Mouse (Mus musculus): Measurements from ENCODE around the gene Sphk1. TPM values are rescaled to one million over a fixed set of nuclear protein-coding genes. Genes with fewer than 3 reads are reported as not detected.

Gene Sphk1
- total RNA-seq, 2 experiments from 2014 or later = 0.80 to 0.88 TPM

DNA sequence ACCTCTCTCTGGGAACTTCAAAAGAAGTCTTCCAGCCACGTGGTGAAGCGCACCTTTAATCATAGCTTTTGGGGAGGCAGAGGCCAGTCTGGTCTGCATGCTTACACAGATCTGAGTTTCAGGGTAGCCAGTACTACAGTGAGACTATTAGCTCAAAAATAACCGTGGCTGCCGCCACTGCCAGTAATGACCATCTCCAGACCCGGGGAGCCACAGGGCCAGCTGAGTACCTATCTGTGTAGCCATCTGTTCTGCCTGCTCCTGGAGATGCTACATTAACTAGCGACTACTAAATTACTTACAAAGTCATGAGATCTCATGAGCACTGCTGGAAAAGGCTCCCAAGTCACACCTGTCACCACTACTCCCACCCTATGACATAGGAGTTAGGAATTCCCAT, 44.3 kb downstream of the Sphk1 start:
- no peak for DNase-seq (ENCODE audit: low spot score)

DNA sequence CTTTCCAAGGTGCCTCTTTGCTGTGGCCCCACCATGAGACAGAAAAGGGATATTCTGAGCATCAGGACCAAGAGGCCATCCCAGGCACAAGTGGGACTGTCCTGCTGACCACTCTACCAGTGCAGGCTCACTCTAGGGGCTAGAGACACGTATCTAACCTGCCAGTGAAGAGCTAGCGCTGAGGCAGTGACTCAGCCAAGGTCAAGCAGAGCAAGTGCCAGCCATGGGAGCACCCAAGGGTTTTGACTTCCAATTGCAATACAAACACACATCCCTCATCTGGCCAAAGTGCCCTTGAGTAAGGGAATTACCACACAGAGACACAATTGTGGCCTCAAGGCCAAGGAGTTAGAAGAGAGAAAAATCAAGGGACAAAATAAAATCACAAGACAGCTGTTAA, 44.7 kb downstream of the Sphk1 start:
- DNase-seq (ENCODE audit: low spot score) = no peak

DNA sequence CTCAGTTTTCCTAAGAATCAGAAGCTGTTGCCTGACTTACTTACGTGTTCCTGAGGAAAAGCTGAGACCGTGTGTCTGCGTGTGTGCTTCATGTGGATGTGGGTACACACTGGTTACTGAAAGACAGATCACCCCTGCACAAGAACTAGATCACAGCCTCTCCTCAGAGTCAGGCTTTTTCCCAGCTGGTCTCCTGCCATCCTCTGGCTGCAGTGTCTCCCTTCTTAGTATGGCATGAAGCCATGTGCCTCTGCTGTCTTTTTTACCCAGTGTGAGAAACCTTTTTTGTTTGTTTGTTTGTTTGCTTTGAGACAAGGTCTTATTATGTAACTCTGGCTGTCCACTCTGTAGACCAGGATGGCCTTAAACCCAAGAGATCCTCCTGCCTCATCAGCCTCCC, 48.6 kb downstream of the Sphk1 start:
- DNase-seq (ENCODE audit: low spot score) = no peak

DNA sequence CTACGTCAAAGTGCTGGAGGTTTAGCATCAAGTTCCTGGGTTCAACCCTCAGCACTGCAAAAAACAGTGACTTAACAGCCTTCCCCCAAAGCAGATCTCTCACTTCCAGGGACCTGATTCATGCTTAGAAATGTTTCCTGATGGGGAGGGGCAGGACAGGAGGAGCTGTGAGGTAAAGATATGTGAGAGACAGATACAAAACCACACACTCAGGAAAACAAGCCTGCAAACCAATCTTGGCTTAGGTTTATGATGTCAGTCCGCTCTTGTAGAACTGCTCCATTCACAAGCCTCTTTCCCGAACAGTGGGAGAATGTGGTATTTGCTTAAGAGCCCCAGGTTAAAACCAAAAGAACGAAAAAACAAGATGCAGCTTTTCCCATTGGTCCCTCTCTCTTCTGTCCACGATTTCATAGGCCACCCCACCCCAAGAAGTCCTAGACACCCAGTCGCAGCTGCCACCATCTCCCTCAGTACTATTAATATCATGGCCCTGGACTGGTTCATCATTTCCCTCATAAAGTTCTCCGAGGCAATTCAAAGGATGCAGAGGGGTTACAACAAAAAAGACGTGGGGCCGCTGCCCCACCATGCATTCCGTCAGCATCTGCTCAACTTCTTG, 49.4 kb downstream of the Sphk1 start:
- DNase-seq (ENCODE audit: low spot score) = no peak

DNA sequence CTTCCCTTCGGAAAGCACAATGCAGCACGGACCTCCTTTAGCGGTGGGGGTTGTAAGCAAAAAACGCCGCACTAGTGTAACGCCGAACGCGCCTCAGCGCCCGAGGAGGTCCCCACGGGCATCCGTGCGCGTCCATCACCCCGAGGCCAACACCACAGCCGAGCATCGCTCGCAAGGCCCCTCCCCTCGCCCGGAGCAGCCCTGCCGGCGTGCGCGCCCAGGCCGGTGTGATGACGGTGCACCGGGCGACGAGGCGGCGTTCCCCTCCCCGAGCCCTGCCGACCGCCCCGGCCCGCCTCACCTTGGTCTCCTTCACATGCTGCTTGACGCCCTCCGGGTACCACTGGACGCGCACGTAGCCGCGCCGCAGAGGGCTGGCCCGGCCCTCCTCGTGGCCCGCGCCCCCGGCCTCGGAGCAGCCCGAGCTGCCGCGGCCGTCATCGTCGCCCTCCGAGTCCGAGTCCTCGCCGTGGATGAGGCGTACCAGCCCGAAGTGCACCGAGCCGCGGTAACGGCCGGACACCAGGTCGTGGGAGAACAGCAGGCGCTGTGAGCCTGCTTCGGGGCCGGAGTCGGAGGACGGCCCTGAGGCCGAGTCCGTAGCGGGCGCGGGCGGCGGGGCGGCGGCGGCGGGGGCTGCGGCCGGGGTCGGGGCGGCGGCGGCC, 50.1 kb downstream of the Sphk1 start:
- peak; percentile 36 for DNase-seq (ENCODE audit: low spot score)

DNA sequence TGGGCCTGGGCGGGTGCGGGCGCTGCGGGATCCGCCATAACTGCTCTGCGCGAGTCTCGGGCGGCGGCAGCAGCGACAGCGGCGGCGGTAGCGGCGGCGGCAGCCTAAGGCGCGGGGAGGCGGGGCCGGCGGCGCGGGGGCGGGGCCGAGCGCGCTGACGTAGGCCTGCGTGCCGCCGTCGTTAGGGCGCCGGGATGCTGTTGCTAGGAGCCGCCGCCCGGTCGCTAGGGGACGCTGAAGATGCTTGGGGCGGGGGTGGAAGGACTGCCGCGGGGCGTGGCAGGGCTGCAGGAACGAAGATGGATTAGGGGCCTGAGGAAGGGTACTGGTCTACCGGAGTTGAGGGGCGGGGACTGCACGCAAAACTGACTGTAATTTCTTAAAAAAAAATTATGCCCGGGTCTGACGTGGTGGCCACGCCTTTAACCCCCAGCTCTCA, 50.7 kb downstream of the Sphk1 start, which contains the start of gene Ube2o:
Gene Ube2o, minus strand, starts transcription at position 72 of the 439 bp plus-strand sequence.
- peak; percentile 82 for DNase-seq (ENCODE audit: low spot score)

DNA sequence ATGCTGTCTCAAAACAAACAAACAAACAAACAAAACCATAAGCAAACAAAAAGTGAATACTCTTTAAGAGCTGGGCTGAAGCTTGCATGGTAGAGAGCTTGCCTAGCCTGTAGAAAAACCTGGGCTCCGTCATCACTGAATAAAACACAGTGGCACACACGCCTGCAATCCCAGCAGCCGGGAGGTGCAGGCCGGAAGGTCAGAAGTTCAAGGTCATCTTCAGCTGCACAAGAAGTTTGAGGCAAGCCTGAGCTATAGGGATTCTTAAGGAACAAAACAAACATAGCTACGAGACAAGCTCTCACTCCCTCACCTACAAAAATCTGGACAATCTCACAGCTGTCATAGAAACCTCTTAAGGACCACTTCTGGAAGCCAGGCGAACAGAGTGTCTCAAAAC, 55.0 kb downstream of the Sphk1 start:
- DNase-seq (ENCODE audit: low spot score) = no peak

Other genes with a start within 250 kb of the Sphk1 start
- under 1 TPM in 1 of 2 experiments, not detected in 1; 0.19 TPM for gene Galr2, start 250.0 kb upstream of the Sphk1 start, total RNA-seq (2021)
- gene Exoc7, start 223.7 kb upstream of the Sphk1 start, total RNA-seq (2021) = 10 to 100 TPM; 69.0 to 86.7 TPM
- under 1 TPM in 1 of 2 experiments, not detected in 1; 0.14 TPM for gene Foxj1, start 195.5 kb upstream of the Sphk1 start, total RNA-seq (2021)
- gene Rnf157, start 117.9 kb upstream of the Sphk1 start, total RNA-seq (2021) = 10 to 100 TPM; 24.2 to 27.5 TPM
- gene Ubald2, start 96.8 kb upstream of the Sphk1 start, total RNA-seq (2021) = 10 to 100 TPM; 32.1 to 45.8 TPM
- gene Qrich2, start 64.7 kb upstream of the Sphk1 start, total RNA-seq (2021) = not detected
- 10 to 100 TPM; 12.3 to 12.5 TPM for gene Prpsap1, start 36.7 kb upstream of the Sphk1 start, total RNA-seq (2021)
- gene Ube2o, start 50.5 kb downstream of the Sphk1 start, total RNA-seq (2021) = 10 to 100 TPM; 22.9 to 25.2 TPM
- gene Aanat, start 55.5 kb downstream of the Sphk1 start, total RNA-seq (2021) = not detected
- gene Rhbdf2, start 96.1 kb downstream of the Sphk1 start, total RNA-seq (2021) = 10 to 100 TPM; 11.2 to 11.9 TPM
- under 1 TPM; 0.34 to 0.50 TPM for gene Prcd, start 122.6 kb downstream of the Sphk1 start, total RNA-seq (2021)
- 10 to 100 TPM; 10.5 to 15.0 TPM for gene Cygb, start 123.4 kb downstream of the Sphk1 start, total RNA-seq (2021)
- gene St6galnac1, start 244.6 kb downstream of the Sphk1 start, total RNA-seq (2021) = not detected

Measured in gastrocnemius, adult 18-20 months (tissue).